Mouse (Mus musculus) heart, adult 2 months (tissue): ENCODE measurements around the gene Parp14.

Experiments
- CTCF ChIP-seq: fragments of 200-600 bp; IDR thresholded peaks from 2 replicates; pipeline ENCODE4 v1.8.1; 2022; ENCODE audit warnings: antibody characterized with exemption, mild to moderate bottlenecking, moderate library complexity
- EP300 ChIP-seq: fragments of 200-500 bp; IDR thresholded peaks from 2 replicates; pipeline ENCODE4 v1.6.1; 2011; ENCODE audit warnings: low read depth, low read length, control low read depth; ENCODE audit not compliant: insufficient read depth
- POLR2A ChIP-seq: fragments of 200-500 bp; IDR thresholded peaks from 2 replicates; pipeline ENCODE4 v1.6.1; 2011; ENCODE audit warnings: mild to moderate bottlenecking, low read depth, low read length, control low read depth; ENCODE audit not compliant: insufficient read depth

DNA sequence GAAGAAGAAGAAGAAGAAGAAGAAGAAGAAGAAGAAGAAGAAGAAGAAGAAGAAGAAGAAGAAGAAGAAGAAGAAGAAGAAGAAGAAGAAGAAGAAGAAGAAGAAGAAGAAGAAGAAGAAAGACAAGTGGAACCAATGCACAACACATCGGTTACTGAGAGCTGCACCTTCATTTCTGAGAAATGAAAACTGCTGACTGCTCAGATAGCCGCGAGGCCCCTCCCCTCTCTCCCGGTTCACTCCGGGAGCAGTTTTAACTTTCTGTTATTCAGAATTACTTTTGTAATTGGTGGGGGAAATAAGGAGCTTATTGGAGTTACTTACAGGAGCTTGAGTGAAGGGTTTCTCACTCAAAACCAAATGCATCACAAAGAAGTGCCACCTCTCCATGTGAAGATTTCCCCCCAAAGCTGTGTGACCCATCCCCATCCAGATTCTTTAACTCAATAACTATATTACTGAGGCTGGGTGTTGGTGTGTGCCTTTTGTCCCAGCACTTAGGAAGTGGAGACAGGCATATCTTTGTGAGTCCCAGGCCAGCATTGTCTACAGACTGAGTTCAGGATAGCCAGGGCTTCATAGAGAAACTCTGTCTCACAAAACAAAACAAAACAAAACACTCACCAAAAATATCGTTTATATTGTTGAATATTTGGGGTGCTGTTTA, 34.6 kb upstream of the Parp14 start:
- no peak for TF ChIP-seq CTCF
- TF ChIP-seq POLR2A: no peak
- TF ChIP-seq EP300: no peak
